Mouse (Mus musculus): Measurements from ENCODE around the gene Kcnip1. TPM values are rescaled to one million over a fixed set of nuclear protein-coding genes. Genes with fewer than 3 reads are reported as not detected.

Kcnip1 gene
- total and polyA plus RNA-seq, 3 experiments: 0.04 to 0.17 TPM; not detected in 1

GRCm38 (mm10) chr11:33925778-33926177, 67.2 kb downstream of the Kcnip1 start:
- dilution Hi-C loops (cut with MboI; ENCODE audit: extremely low pct_ligation_motif_present, extremely low pct_unique_long_range_greater_than_20kb, low sequenced_read_pairs): no loop called here

DNA sequence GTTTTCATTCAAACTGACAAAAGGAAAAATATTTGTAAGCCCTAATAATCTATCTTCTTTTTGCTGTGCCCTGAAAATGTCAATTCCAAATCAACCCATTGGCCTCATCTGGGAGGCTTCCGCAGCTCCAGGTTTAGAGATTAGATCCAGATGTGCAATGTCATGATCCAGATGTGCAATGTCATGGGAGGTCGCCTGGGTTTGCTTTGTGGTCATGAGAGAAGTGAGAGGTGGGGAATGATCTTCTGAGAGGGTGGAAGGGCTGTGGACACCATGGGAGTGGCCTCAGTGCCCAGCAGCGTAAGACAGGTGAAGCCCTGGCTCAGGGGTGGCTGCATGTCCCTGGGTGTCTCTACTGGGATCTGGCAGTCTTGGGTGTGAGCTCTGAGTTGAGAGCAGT, 69.9 kb downstream of the Kcnip1 start:
- peaks cover 12 to 28% of the 10 kb centered on the region in 2 experiments for H3K4me1 ChIP-seq (ENCODE audit: control insufficient read depth in 1 of 2, insufficient read depth in 2 of 2)
- H3K4me2 ChIP-seq (ENCODE audit: insufficient read depth, low read depth, poor library complexity, severe bottlenecking): no peak overlapping the region
- H3K27ac ChIP-seq (ENCODE audit: insufficient read depth, low read depth): no peak overlapping the region
- TF ChIP-seq JUND (conservative IDR thresholded peaks at IDR 0.05; ENCODE audit: low read depth, low read length) (no peak), MAFK (IDR thresholded peaks at IDR 0.05; ENCODE audit: insufficient replicate concordance, low read length) (no peak), GABPA (IDR thresholded peaks at IDR 0.05; ENCODE audit: insufficient replicate concordance, low read depth, low read length) (no peak), MYC (IDR thresholded peaks at IDR 0.05; ENCODE audit: low read depth, low read length) (no peak), EP300 (IDR thresholded peaks at IDR 0.05; ENCODE audit: low read length) (no peak), POLR2AphosphoS2 (IDR thresholded peaks at IDR 0.05; ENCODE audit: low read depth, low read length) (no peak), CTCF (conservative IDR thresholded peaks at IDR 0.05 in 1 of 2, IDR thresholded peaks at IDR 0.05 in 1 of 2; ENCODE audit: low read depth in 2 of 2, low read length in 2 of 2) (no peak)
- in situ Hi-C loops (cut with MboI; ENCODE audit: low pct_ligation_motif_present, low pct_unique_long_range_greater_than_20kb, low sequenced_read_pairs) (loop anchor here (5.0 kb wide), 1 partner anchor 191 kb away; no protein-coding TSS in a partner anchor), dilution Hi-C loops (cut with MboI; ENCODE audit: extremely low pct_ligation_motif_present, extremely low pct_unique_long_range_greater_than_20kb, low sequenced_read_pairs) (no loop called here)
- peaks cover 5% of the 10 kb centered on the region for H3K9me3 ChIP-seq (replicated peaks; ENCODE audit: low read length)
- no peaks in the 10 kb centered on the region for H3K79me2 ChIP-seq (replicated peaks; ENCODE audit: control insufficient read depth, extremely low read depth, insufficient read depth, poor library complexity, severe bottlenecking)
- peaks cover 19% of the 10 kb centered on the region for H3K27me3 ChIP-seq (replicated peaks)
- H3K36me3 ChIP-seq (replicated peaks in 1 of 2; ENCODE audit: control insufficient read depth in 1 of 2, insufficient read depth in 1 of 2, low read length in 1 of 2): no peaks in the 10 kb centered on the region
- no peak for DNase-seq (ENCODE audit: extremely low read depth)
- H3K9ac ChIP-seq (ENCODE audit: insufficient read depth, low read depth): no peak overlapping the region
- H3K4me3 ChIP-seq (replicated peaks in 1 of 3; ENCODE audit: low read depth in 2 of 3, low read length in 2 of 3, poor library complexity in 1 of 3): no peak overlapping the region

More at GRCm38 (mm10) chr11:33925778-33926177, 67.2 kb downstream of the Kcnip1 start:
- Histone ChIP-seq H3K27me3 (replicated peaks) (peaks cover 5% of the 10 kb centered on the region), H3K4me1 (ENCODE audit: control insufficient read depth in 1 of 2, insufficient read depth in 2 of 2) (peaks cover 12 to 24% of the 10 kb centered on the region in 2 experiments), H3K4me3 (replicated peaks in 1 of 3; ENCODE audit: low read depth in 2 of 3, low read length in 2 of 3, poor library complexity in 1 of 3) (no peak overlapping the region), H3K36me3 (replicated peaks in 1 of 2; ENCODE audit: control insufficient read depth in 1 of 2, insufficient read depth in 1 of 2, low read length in 1 of 2) (no peaks in the 10 kb centered on the region), H3K9me3 (replicated peaks; ENCODE audit: low read length) (peaks cover 5% of the 10 kb centered on the region), H3K4me2 (ENCODE audit: insufficient read depth, low read depth, poor library complexity, severe bottlenecking) (no peak overlapping the region), H3K27ac (ENCODE audit: insufficient read depth, low read depth) (no peak overlapping the region), H3K9ac (ENCODE audit: insufficient read depth, low read depth) (no peak overlapping the region), H3K79me2 (replicated peaks; ENCODE audit: control insufficient read depth, extremely low read depth, insufficient read depth, poor library complexity, severe bottlenecking) (no peaks in the 10 kb centered on the region)
- DNase-seq (ENCODE audit: extremely low read depth): no peak
- no peak for TF ChIP-seq MAX (IDR thresholded peaks at IDR 0.05; ENCODE audit: low read length)
- TF ChIP-seq HCFC1 (IDR thresholded peaks at IDR 0.05; ENCODE audit: low read depth, low read length): no peak
- no peak for TF ChIP-seq ZNF384 (IDR thresholded peaks at IDR 0.05; ENCODE audit: low read depth, low read length)
- TF ChIP-seq ETS1 (conservative IDR thresholded peaks at IDR 0.05; ENCODE audit: low read depth, low read length): no peak
- TF ChIP-seq BHLHE40 (IDR thresholded peaks at IDR 0.05; ENCODE audit: low read depth, low read length): no peak
- TF ChIP-seq ZKSCAN1 (IDR thresholded peaks at IDR 0.05; ENCODE audit: borderline replicate concordance, low read depth, low read length): no peak
- TF ChIP-seq CTCF (conservative IDR thresholded peaks at IDR 0.05 in 1 of 2, IDR thresholded peaks at IDR 0.05 in 1 of 2; ENCODE audit: low read depth in 2 of 2, low read length in 2 of 2): no peak
- no peak for TF ChIP-seq JUN (IDR thresholded peaks at IDR 0.05; ENCODE audit: insufficient read depth, low read depth, low read length)
- in situ Hi-C loops (cut with MboI; ENCODE audit: low pct_ligation_motif_present, low pct_unique_long_range_greater_than_20kb, low sequenced_read_pairs): no loop called here
